Mouse (Mus musculus) kidney, postnatal 0 days (tissue): ENCODE data around the gene Krt16. TPM values are rescaled to one million over a fixed set of nuclear protein-coding genes. Genes with fewer than 3 reads are reported as not detected.

Experiments
- ATAC-seq: fragments of 200-750 bp; cut with Nextera tagmentation; replicated peaks from 2 replicates; pipeline ENCODE4 v1.8.0; 2017; ENCODE audit warnings: low read depth, moderate number of reproducible peaks, moderate TSS enrichment, moderate library complexity; ENCODE audit not compliant: low FRiP score
- DNase-seq: peaks from one replicate; pipeline ENCODE4 v3.0.0-alpha.2; 2016; ENCODE audit warnings: low spot score
- H3K27ac ChIP-seq: fragments of 300-500 bp; sonication (generic); 2 replicates; pipeline ENCODE4 v1.5.1; 2014; ENCODE audit warnings: mild to moderate bottlenecking
- H3K27me3 ChIP-seq: fragments of 300-500 bp; sonication (generic); 2 replicates; pipeline ENCODE4 v1.6.1; 2014; ENCODE audit warnings: low read length, mixed read lengths; ENCODE audit not compliant: insufficient read depth
- H3K36me3 ChIP-seq: fragments of 300-500 bp; sonication (generic); 2 replicates; pipeline ENCODE4 v1.6.1; 2014; ENCODE audit warnings: low read length, mixed read lengths; ENCODE audit not compliant: insufficient read depth
- H3K4me1 ChIP-seq: fragments of 300-500 bp; sonication (generic); replicated peaks from 2 replicates; pipeline ENCODE4 v1.6.1; 2014; ENCODE audit warnings: antibody characterized with exemption, low read length, mixed read lengths; ENCODE audit not compliant: insufficient read depth
- H3K4me2 ChIP-seq: fragments of 300-500 bp; sonication (generic); 2 replicates; pipeline ENCODE4 v1.6.1; 2014; ENCODE audit warnings: mild to moderate bottlenecking, low read length, moderate library complexity, mixed read lengths
- H3K4me3 ChIP-seq: fragments of 300-500 bp; sonication (generic); replicated peaks from 2 replicates; pipeline ENCODE4 v1.5.1; 2014; ENCODE audit warnings: low read depth, low read length
- H3K9ac ChIP-seq: fragments of 300-500 bp; sonication (generic); 2 replicates; pipeline ENCODE4 v1.6.1; 2014; ENCODE audit warnings: low read depth, low read length
- H3K9me3 ChIP-seq: fragments of 300-500 bp; sonication (generic); replicated peaks from 2 replicates; pipeline ENCODE4 v1.6.1; 2016; ENCODE audit warnings: low read length, inconsistent platforms, mixed read lengths
- CTCF ChIP-seq: IDR thresholded peaks from 2 replicates; pipeline ENCODE4 v1.5.1; 2016; ENCODE audit warnings: antibody characterized with exemption, low read depth, mild to moderate bottlenecking, moderate library complexity
- WGBS: fragments of 180-500 bp; shearing (Covaris S2); extraction: QIAGEN DNeasy Blood & Tissue Kit; methylation state at CpG from one replicate; pipeline ENCODE4 v1.1.7; 2014; 5-methylcytosine and 5-hydroxymethylcytosine counted together
- polyA plus RNA-seq: library from polyadenylated mRNA; unstranded; fragments of >200 nt; fragmentation: Nextera tagmentation; extraction: Ambion mirVana; gene quantifications from 2 replicates; pipeline ENCODE4 v1.2.1, GENCODE M21; 2015

Gene Krt16
- polyA plus RNA-seq, 1 experiment from 2014 or later = not detected

DNA sequence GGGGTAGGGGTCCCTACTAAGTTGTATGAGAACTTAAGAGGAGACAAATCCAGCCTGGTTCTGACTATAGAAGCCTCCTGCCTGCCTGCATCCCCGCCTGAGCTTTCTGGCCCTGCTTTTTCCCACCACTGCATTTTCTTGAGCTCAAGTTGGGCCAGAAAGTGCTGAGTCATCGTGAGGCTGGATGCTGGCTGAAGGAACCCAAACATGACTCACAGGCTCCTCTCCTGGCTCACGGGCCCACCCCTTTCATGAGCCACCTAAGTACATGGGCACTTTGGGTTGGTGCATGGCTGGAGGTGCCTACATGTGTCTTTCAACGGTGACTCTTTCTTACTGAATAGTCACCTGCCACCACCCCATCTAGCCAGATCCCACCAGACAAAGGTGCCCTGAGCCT, 50.0 kb downstream of the Krt16 start:
- Histone ChIP-seq H3K36me3 (no peaks in the 10 kb centered on the region), H3K27me3 (no peaks in the 10 kb centered on the region)
- 72% methylated on average over 4 of the region's 4 CpGs for whole genome bisulfite sequencing

More for the DNA sequence above, 50.0 kb downstream of the Krt16 start:
- H3K27ac ChIP-seq = no peak overlapping the region
- no peaks in the 10 kb centered on the region for H3K4me1 ChIP-seq
- DNase-seq = no peak
- H3K9ac ChIP-seq = no peak overlapping the region
- no peak overlapping the region for H3K4me2 ChIP-seq
- TF ChIP-seq CTCF = no peak
- ATAC-seq = no peak
- H3K4me3 ChIP-seq = no peak overlapping the region
- H3K9me3 ChIP-seq = no peaks in the 10 kb centered on the region

Other genes with a start within 250 kb of the Krt16 start
- not detected in 2 replicates for gene Krt33a, start 232.7 kb downstream of the Krt16 start, polyA plus RNA-seq
- gene Krt33b, start 219.0 kb downstream of the Krt16 start, polyA plus RNA-seq = not detected in 2 replicates
- gene Krt34, start 207.3 kb downstream of the Krt16 start, polyA plus RNA-seq = not detected in 2 replicates
- not detected in 2 replicates for gene Krt31, start 198.4 kb downstream of the Krt16 start, polyA plus RNA-seq
- not detected in 2 replicates for gene Krt32, start 160.7 kb downstream of the Krt16 start, polyA plus RNA-seq
- gene Krt35, start 152.7 kb downstream of the Krt16 start, polyA plus RNA-seq = not detected in 2 replicates
- 0.78 and 1.2 TPM in 2 replicates for gene Krt36, start 143.3 kb downstream of the Krt16 start, polyA plus RNA-seq
- 0.08 and 0.10 TPM in 2 replicates for gene Krt13, start 127.3 kb downstream of the Krt16 start, polyA plus RNA-seq
- 2.9 and 3.0 TPM in 2 replicates for gene Krt15, start 113.0 kb downstream of the Krt16 start, polyA plus RNA-seq
- 90.5 and 94.0 TPM in 2 replicates for gene Krt19, start 100.2 kb downstream of the Krt16 start, polyA plus RNA-seq
- not detected in 2 replicates for gene Krt9, start 55.7 kb downstream of the Krt16 start, polyA plus RNA-seq
- 2.7 and 4.3 TPM in 2 replicates for gene Krt14, start 41.4 kb downstream of the Krt16 start, polyA plus RNA-seq
- 0.12 and 0.17 TPM in 2 replicates for gene Krt17, start 12.1 kb upstream of the Krt16 start, polyA plus RNA-seq
- gene Krt42, start 21.0 kb upstream of the Krt16 start, polyA plus RNA-seq = not detected in 2 replicates
- gene Eif1, start 71.0 kb upstream of the Krt16 start, polyA plus RNA-seq = 1,736 and 1,746 TPM in 2 replicates
- gene Gast, start 85.5 kb upstream of the Krt16 start, polyA plus RNA-seq = not detected in 2 replicates
- 13.8 and 15.7 TPM in 2 replicates for gene Hap1, start 107.2 kb upstream of the Krt16 start, polyA plus RNA-seq
- gene Jup, start 148.9 kb upstream of the Krt16 start, polyA plus RNA-seq = 119 and 129 TPM in 2 replicates
- 51.4 and 54.5 TPM in 2 replicates for gene P3h4, start 165.9 kb upstream of the Krt16 start, polyA plus RNA-seq
- 108 and 122 TPM in 2 replicates for gene Fkbp10, start 166.8 kb upstream of the Krt16 start, polyA plus RNA-seq
- gene Nt5c3b, start 192.9 kb upstream of the Krt16 start, polyA plus RNA-seq = 97.6 and 98.6 TPM in 2 replicates
- 0.29 and 0.32 TPM in 2 replicates for gene Klhl10, start 193.0 kb upstream of the Krt16 start, polyA plus RNA-seq
- gene Klhl11, start 223.8 kb upstream of the Krt16 start, polyA plus RNA-seq = 5.4 and 6.0 TPM in 2 replicates